Mouse (Mus musculus): ENCODE measurements around the gene Traf5.

Traf5 gene

GRCm38 (mm10) chr1:192092879-192093660 is 711 bp upstream of the Traf5 start:
- peak; percentile 76 for DNase-seq (ENCODE audit: extremely low read depth, low read depth)

- DNase-seq (ENCODE audit: extremely low read depth, low read depth): no peak
These were observed 1.4 kb downstream of the Traf5 start for GRCm38 (mm10) chr1:192090689-192091567.

- no peak for DNase-seq (ENCODE audit: extremely low read depth, low read depth)
These were observed 2.1 kb downstream of the Traf5 start for GRCm38 (mm10) chr1:192090281-192090680.

GRCm38 (mm10) chr1:192089208-192090166 is 2.9 kb downstream of the Traf5 start:
- no peak for DNase-seq (ENCODE audit: extremely low read depth, low read depth)

- no peak for DNase-seq (ENCODE audit: extremely low read depth, low read depth)
These were observed 4.3 kb downstream of the Traf5 start for GRCm38 (mm10) chr1:192088011-192088410.

GRCm38 (mm10) chr1:192087098-192087497 is 5.3 kb downstream of the Traf5 start:
- no peak for DNase-seq (ENCODE audit: extremely low read depth, low read depth)

- no peak for DNase-seq (ENCODE audit: extremely low read depth, low read depth)
These were observed 5.9 kb downstream of the Traf5 start for GRCm38 (mm10) chr1:192086279-192087037.

- no peak for DNase-seq (ENCODE audit: extremely low read depth, low read depth)
These were observed 7.1 kb downstream of the Traf5 start for GRCm38 (mm10) chr1:192085218-192085617.

- no peak for DNase-seq (ENCODE audit: extremely low read depth, low read depth)
These were observed 9.7 kb downstream of the Traf5 start for GRCm38 (mm10) chr1:192082646-192083045.

- DNase-seq (ENCODE audit: extremely low read depth, low read depth): no peak
These were observed 11.2 kb downstream of the Traf5 start for GRCm38 (mm10) chr1:192081129-192081528.

- no peak for DNase-seq (ENCODE audit: extremely low read depth, low read depth)
These were observed 13.2 kb downstream of the Traf5 start for GRCm38 (mm10) chr1:192079121-192079520.

GRCm38 (mm10) chr1:192078406-192078805 is 14.0 kb downstream of the Traf5 start:
- peak; percentile 87 for DNase-seq (ENCODE audit: extremely low read depth, low read depth)

GRCm38 (mm10) chr1:192076796-192077535 is 15.4 kb downstream of the Traf5 start:
- no peak for DNase-seq (ENCODE audit: extremely low read depth, low read depth)

- DNase-seq (ENCODE audit: extremely low read depth, low read depth): no peak
These were observed 16.3 kb downstream of the Traf5 start for GRCm38 (mm10) chr1:192076101-192076500.

- DNase-seq (ENCODE audit: extremely low read depth, low read depth): no peak
These were observed 17.5 kb downstream of the Traf5 start for GRCm38 (mm10) chr1:192074824-192075223.

- no peak for DNase-seq (ENCODE audit: extremely low read depth, low read depth)
These were observed 19.9 kb downstream of the Traf5 start for GRCm38 (mm10) chr1:192072426-192072825.

- DNase-seq (ENCODE audit: extremely low read depth, low read depth): no peak
These were observed 21.7 kb downstream of the Traf5 start for GRCm38 (mm10) chr1:192070618-192071051.

- DNase-seq (ENCODE audit: extremely low read depth, low read depth): no peak
These were observed 22.3 kb downstream of the Traf5 start for GRCm38 (mm10) chr1:192069971-192070591.

GRCm38 (mm10) chr1:192068188-192068587 is 24.2 kb downstream of the Traf5 start:
- no peak for DNase-seq (ENCODE audit: extremely low read depth, low read depth)

All from MEL-GATA-1-ER (cell line).